Mouse (Mus musculus) heart, postnatal 0 days (tissue): ENCODE results near the gene Chst14.

Source experiments
- CTCF ChIP-seq: IDR thresholded peaks from 2 replicates; pipeline ENCODE4 v1.5.1; 2016; ENCODE audit warnings: antibody characterized with exemption, control low read depth, low read depth
- EP300 ChIP-seq: IDR thresholded peaks from 2 replicates; pipeline ENCODE4 v1.6.1; 2016; ENCODE audit warnings: antibody characterized with exemption, low read depth

GRCm38 (mm10) chr2:118906118-118906492, 20.2 kb upstream of the Chst14 start:
- TF ChIP-seq CTCF (no peak), EP300 (no peak)
